Mouse (Mus musculus): Measurements from ENCODE around the gene Utp18. TPM values are rescaled to one million over a fixed set of nuclear protein-coding genes. Genes with fewer than 3 reads are reported as not detected.

Gene Utp18
- polyA plus RNA-seq, 1 experiment = 86.6 TPM

GRCm38 (mm10) chr11:93906834-93907233, 21.3 kb upstream of the Utp18 start:
- Histone ChIP-seq H3K36me3 (ENCODE audit: control insufficient read depth, insufficient read depth, low read length, poor library complexity, severe bottlenecking) (peaks cover 68% of the 10 kb centered on the region), H3K9me3 (replicated peaks; ENCODE audit: control insufficient read depth, insufficient read depth, low read length, poor library complexity, severe bottlenecking) (no peaks in the 10 kb centered on the region), H3K4me3 (ENCODE audit: low read depth, low read length) (no peak overlapping the region), H3K4me1 (ENCODE audit: control insufficient read depth, insufficient read depth, low read length) (no peaks in the 10 kb centered on the region), H3K27ac (ENCODE audit: insufficient read depth, low read length) (no peak overlapping the region), H3K9ac (ENCODE audit: low read depth, poor library complexity, severe bottlenecking) (no peak overlapping the region), H3K27me3 (ENCODE audit: control insufficient read depth, insufficient read depth, low read length, poor library complexity, severe bottlenecking) (no peaks in the 10 kb centered on the region)
- TF ChIP-seq POLR2A (IDR thresholded peaks at IDR 0.05; ENCODE audit: insufficient read depth, low read length) (no peak), EP300 (IDR thresholded peaks at IDR 0.05; ENCODE audit: insufficient read depth, low read depth, low read length) (no peak), CTCF (IDR thresholded peaks at IDR 0.05; ENCODE audit: low read depth, low read length) (no peak)

GRCm38 (mm10) chr11:93897732-93898131, 12.2 kb upstream of the Utp18 start:
- Histone ChIP-seq H3K4me1 (ENCODE audit: control insufficient read depth, insufficient read depth, low read length) (no peaks in the 10 kb centered on the region), H3K9me3 (replicated peaks; ENCODE audit: control insufficient read depth, insufficient read depth, low read length, poor library complexity, severe bottlenecking) (no peaks in the 10 kb centered on the region), H3K9ac (ENCODE audit: low read depth, poor library complexity, severe bottlenecking) (no peak overlapping the region), H3K4me3 (ENCODE audit: low read depth, low read length) (no peak overlapping the region), H3K27me3 (ENCODE audit: control insufficient read depth, insufficient read depth, low read length, poor library complexity, severe bottlenecking) (no peaks in the 10 kb centered on the region), H3K36me3 (ENCODE audit: control insufficient read depth, insufficient read depth, low read length, poor library complexity, severe bottlenecking) (peaks cover 25% of the 10 kb centered on the region), H3K27ac (ENCODE audit: insufficient read depth, low read length) (no peak overlapping the region)
- TF ChIP-seq CTCF (IDR thresholded peaks at IDR 0.05; ENCODE audit: low read depth, low read length) (no peak), POLR2A (IDR thresholded peaks at IDR 0.05; ENCODE audit: insufficient read depth, low read length) (no peak), EP300 (IDR thresholded peaks at IDR 0.05; ENCODE audit: insufficient read depth, low read depth, low read length) (no peak)

DNA sequence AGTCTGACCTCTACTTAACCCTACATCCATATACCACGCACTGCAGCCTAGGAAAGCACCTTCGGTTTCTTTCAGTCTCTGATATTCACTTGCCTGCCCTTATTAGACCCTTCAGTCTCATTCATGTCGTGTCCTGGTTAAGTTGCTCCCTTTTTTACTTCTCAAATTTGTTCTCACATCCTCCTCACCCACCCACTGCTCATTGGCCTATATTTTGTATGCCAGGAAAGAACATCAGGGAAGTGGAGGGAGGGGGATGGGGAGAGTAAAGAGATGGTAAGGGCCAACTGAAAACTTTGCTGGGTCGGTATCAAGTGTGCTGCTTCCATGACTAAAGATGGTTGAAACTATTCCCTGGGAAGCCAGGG, 1.5 kb upstream of the Utp18 start:
- TF ChIP-seq CTCF (IDR thresholded peaks at IDR 0.05; ENCODE audit: low read depth, low read length) (no peak), POLR2A (IDR thresholded peaks at IDR 0.05; ENCODE audit: insufficient read depth, low read length) (no peak), EP300 (IDR thresholded peaks at IDR 0.05; ENCODE audit: insufficient read depth, low read depth, low read length) (no peak)
- Histone ChIP-seq H3K36me3 (ENCODE audit: control insufficient read depth, insufficient read depth, low read length, poor library complexity, severe bottlenecking) (peaks cover 24% of the 10 kb centered on the region), H3K9ac (ENCODE audit: low read depth, poor library complexity, severe bottlenecking) (peak overlapping the region; percentile 98), H3K9me3 (replicated peaks; ENCODE audit: control insufficient read depth, insufficient read depth, low read length, poor library complexity, severe bottlenecking) (no peaks in the 10 kb centered on the region), H3K4me3 (ENCODE audit: low read depth, low read length) (peak overlapping the region; percentile 72), H3K4me1 (ENCODE audit: control insufficient read depth, insufficient read depth, low read length) (peaks cover 1% of the 10 kb centered on the region), H3K27ac (ENCODE audit: insufficient read depth, low read length) (peak overlapping the region; percentile 49), H3K27me3 (ENCODE audit: control insufficient read depth, insufficient read depth, low read length, poor library complexity, severe bottlenecking) (no peaks in the 10 kb centered on the region)

GRCm38 (mm10) chr11:93886411-93887079, 979 bp upstream of the Utp18 start:
- H3K4me1 ChIP-seq (ENCODE audit: control insufficient read depth, insufficient read depth, low read length) = peaks cover 1% of the 10 kb centered on the region
- peaks cover 26% of the 10 kb centered on the region for H3K36me3 ChIP-seq (ENCODE audit: control insufficient read depth, insufficient read depth, low read length, poor library complexity, severe bottlenecking)
- peak overlapping the region; percentile 98 for H3K9ac ChIP-seq (ENCODE audit: low read depth, poor library complexity, severe bottlenecking)
- no peaks in the 10 kb centered on the region for H3K9me3 ChIP-seq (replicated peaks; ENCODE audit: control insufficient read depth, insufficient read depth, low read length, poor library complexity, severe bottlenecking)
- H3K27me3 ChIP-seq (ENCODE audit: control insufficient read depth, insufficient read depth, low read length, poor library complexity, severe bottlenecking) = no peaks in the 10 kb centered on the region
- H3K4me3 ChIP-seq (ENCODE audit: low read depth, low read length) = peak overlapping the region; percentile 72
- TF ChIP-seq CTCF (IDR thresholded peaks at IDR 0.05; ENCODE audit: low read depth, low read length) (no peak), POLR2A (IDR thresholded peaks at IDR 0.05; ENCODE audit: insufficient read depth, low read length) (no peak), EP300 (IDR thresholded peaks at IDR 0.05; ENCODE audit: insufficient read depth, low read depth, low read length) (no peak)
- 0 out of 2 replicates have a peak overlapping the region, but pooled peaks have one; percentile 46 for H3K27ac ChIP-seq (ENCODE audit: insufficient read depth, low read length)

DNA sequence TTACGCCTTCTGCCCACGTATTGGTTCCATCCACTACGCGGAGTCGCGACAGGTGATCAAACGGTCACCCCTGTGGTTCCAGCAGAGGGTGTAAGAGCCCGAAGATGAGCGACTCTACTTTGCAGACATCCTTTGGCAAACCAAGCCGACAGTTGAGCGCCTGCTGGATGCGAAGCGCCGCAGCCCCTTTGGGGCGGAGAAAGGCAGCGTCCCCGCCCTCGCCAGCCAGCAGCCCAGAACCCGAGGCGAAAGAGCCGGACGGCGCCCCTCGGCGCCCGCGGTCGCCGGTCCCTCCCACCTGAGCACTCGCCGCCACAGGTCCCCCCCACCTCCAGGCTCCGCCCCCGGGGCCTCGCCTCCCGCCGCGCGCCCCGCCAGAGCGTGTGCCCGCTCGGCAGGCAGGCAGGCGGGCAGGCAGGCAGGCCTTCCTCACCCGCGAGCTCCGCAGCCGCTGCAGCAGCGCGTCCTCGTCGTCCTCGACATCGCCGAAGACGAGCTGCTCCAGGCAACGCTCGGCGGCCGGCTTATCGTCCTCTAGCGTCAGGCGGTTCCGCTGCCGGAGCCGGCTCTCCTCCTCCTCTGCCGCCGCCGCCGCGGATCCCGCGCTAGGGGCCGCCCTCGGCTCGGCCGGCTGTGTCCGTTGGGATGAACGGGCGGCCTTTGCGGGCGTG, 530 bp downstream of the Utp18 start:
- H3K4me3 ChIP-seq (ENCODE audit: low read depth, low read length) = peak overlapping the region; percentile 94
- H3K36me3 ChIP-seq (ENCODE audit: control insufficient read depth, insufficient read depth, low read length, poor library complexity, severe bottlenecking) = peaks cover 40% of the 10 kb centered on the region
- TF ChIP-seq EP300 (IDR thresholded peaks at IDR 0.05; ENCODE audit: insufficient read depth, low read depth, low read length) (no peak), POLR2A (IDR thresholded peaks at IDR 0.05; ENCODE audit: insufficient read depth, low read length) (peak; percentile 58)
- H3K9me3 ChIP-seq (replicated peaks; ENCODE audit: control insufficient read depth, insufficient read depth, low read length, poor library complexity, severe bottlenecking) = no peaks in the 10 kb centered on the region
- peak overlapping the region; percentile 70 for H3K27ac ChIP-seq (ENCODE audit: insufficient read depth, low read length)
- peaks cover under 1% of the 10 kb centered on the region for H3K4me1 ChIP-seq (ENCODE audit: control insufficient read depth, insufficient read depth, low read length)
- peak overlapping the region; percentile 98 for H3K9ac ChIP-seq (ENCODE audit: low read depth, poor library complexity, severe bottlenecking)
- no peaks in the 10 kb centered on the region for H3K27me3 ChIP-seq (ENCODE audit: control insufficient read depth, insufficient read depth, low read length, poor library complexity, severe bottlenecking)

DNA sequence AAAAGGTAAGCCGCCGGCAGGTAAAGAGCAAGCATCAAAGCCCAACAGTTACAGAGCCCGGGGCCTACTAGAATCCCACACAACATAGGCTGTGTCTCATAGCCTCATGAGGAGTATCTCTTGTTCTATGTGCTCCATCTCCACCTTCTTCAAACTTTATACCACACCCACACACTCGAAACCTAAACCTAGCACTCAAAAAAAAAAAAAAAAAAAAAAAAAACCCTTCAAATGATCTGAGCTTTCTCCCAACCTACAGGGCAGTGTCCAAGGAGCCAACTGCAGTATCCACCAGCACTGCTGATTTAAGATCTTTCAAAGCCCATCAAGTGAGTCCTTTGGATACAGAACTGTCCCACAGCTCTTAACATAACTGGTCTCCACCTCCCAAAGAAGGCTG, 1.5 kb downstream of the Utp18 start:
- H3K9me3 ChIP-seq (replicated peaks; ENCODE audit: control insufficient read depth, insufficient read depth, low read length, poor library complexity, severe bottlenecking) = no peaks in the 10 kb centered on the region
- H3K4me3 ChIP-seq (ENCODE audit: low read depth, low read length) = peak overlapping the region; percentile 49
- H3K4me1 ChIP-seq (ENCODE audit: control insufficient read depth, insufficient read depth, low read length) = no peaks in the 10 kb centered on the region
- H3K27ac ChIP-seq (ENCODE audit: insufficient read depth, low read length) = no peak overlapping the region
- no peak for TF ChIP-seq CTCF (IDR thresholded peaks at IDR 0.05; ENCODE audit: low read depth, low read length)
- no peak for TF ChIP-seq EP300 (IDR thresholded peaks at IDR 0.05; ENCODE audit: insufficient read depth, low read depth, low read length)
- no peak for TF ChIP-seq POLR2A (IDR thresholded peaks at IDR 0.05; ENCODE audit: insufficient read depth, low read length)
- peaks cover 48% of the 10 kb centered on the region for H3K36me3 ChIP-seq (ENCODE audit: control insufficient read depth, insufficient read depth, low read length, poor library complexity, severe bottlenecking)
- H3K27me3 ChIP-seq (ENCODE audit: control insufficient read depth, insufficient read depth, low read length, poor library complexity, severe bottlenecking) = no peaks in the 10 kb centered on the region
- peak overlapping the region; percentile 98 for H3K9ac ChIP-seq (ENCODE audit: low read depth, poor library complexity, severe bottlenecking)
